Mouse (Mus musculus) heart, embryonic 10.5 days (tissue): ENCODE results near the gene Rasa4. TPM values are rescaled to one million over a fixed set of nuclear protein-coding genes. Genes with fewer than 3 reads are reported as not detected.
"Not testable (repeated sequence)": the region's sequence is repeated elsewhere in the genome, so short reads cannot be mapped to it uniquely, and the experiment has no call there.

Experiments used
- DNase-seq: peaks from one replicate; pipeline ENCODE4 v3.0.0-alpha.2; 2017; ENCODE audit warnings: low spot score
- H3K27ac ChIP-seq: fragments of 300-500 bp; sonication (generic); 2 replicates; pipeline ENCODE4 v1.5.1; 2016; ENCODE audit warnings: mild to moderate bottlenecking
- H3K27me3 ChIP-seq: fragments of 300-500 bp; sonication (generic); 2 replicates; pipeline ENCODE4 v1.6.1; 2016; ENCODE audit warnings: mild to moderate bottlenecking; ENCODE audit not compliant: poor library complexity, insufficient read depth, severe bottlenecking
- H3K36me3 ChIP-seq: fragments of 300-500 bp; sonication (generic); 2 replicates; pipeline ENCODE4 v1.6.1; 2016; ENCODE audit warnings: mild to moderate bottlenecking, moderate library complexity
- H3K4me1 ChIP-seq: fragments of 300-500 bp; sonication (generic); 2 replicates; pipeline ENCODE4 v1.6.1; 2016; ENCODE audit warnings: mild to moderate bottlenecking
- H3K4me3 ChIP-seq: fragments of 300-500 bp; sonication (generic); 2 replicates; pipeline ENCODE4 v1.5.1; 2016; ENCODE audit warnings: mild to moderate bottlenecking, moderate library complexity
- H3K9me3 ChIP-seq: fragments of 300-500 bp; sonication (generic); 2 replicates; pipeline ENCODE4 v1.6.1; 2016; ENCODE audit warnings: mild to moderate bottlenecking, moderate library complexity
- WGBS: fragments of 180-500 bp; shearing (Covaris S2); methylation state at CpG from one replicate; pipeline ENCODE4 v1.1.7; 2016; 5-methylcytosine and 5-hydroxymethylcytosine counted together
- polyA plus RNA-seq: library from polyadenylated mRNA; unstranded; fragments of >200 nt; fragmentation: Nextera tagmentation; extraction: Ambion mirVana; gene quantifications from 2 replicates; pipeline ENCODE4 v1.2.1, GENCODE M21; 2016

The Rasa4 gene
- polyA plus RNA-seq, 1 experiment from 2014 or later: 2.0 TPM

DNA sequence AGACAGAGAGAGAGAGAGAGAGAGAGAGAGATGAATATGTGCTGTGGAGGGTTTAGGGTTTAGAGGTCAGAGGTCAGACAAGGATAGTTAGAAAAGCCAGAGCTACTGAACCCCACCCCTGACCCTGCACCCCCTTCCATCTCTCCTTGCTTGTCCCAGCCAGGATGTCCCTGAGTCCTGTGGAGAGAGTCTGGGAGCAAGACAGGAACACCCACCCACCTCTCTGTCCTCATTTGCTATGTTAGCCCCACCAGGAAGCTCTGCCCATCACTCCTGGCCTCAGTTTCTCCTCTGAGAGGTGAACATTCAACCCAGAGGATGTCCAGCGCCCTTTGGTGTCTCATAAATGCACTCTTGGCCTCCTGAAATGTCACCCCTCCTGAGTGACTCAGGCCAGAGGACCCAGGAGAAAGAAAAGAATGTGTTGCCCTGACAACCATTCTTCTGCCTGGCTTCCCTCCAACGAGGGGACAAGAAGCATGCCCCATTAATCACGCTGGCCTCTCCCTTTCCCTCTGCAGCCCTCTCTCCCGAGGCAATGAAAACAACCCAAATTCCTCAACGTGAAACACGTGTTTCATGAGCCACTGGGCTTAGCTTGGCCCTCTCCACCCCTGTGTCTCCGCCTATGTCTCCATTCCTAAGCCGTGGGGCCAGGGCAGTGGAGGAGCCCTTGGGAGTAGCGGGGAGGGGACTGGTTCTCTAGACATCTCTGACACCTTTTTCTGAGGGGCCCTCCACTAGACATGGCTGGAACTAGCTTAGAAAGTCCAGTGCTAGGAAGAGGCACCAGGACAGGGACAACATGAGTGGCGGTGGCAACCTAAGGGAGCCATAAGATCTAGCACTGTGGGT lies 32.3 kb upstream of the Rasa4 start:
- peak overlapping the region; percentile 74 for H3K27ac ChIP-seq
- no peaks in the 10 kb centered on the region for H3K27me3 ChIP-seq
- H3K36me3 ChIP-seq: no peaks in the 10 kb centered on the region
- peak overlapping the region; percentile 16; the same call in 1 of the 2 replicates for H3K4me3 ChIP-seq
- H3K9me3 ChIP-seq: no peaks in the 10 kb centered on the region
- 13% methylated on average over 10 of the region's 10 CpGs for WGBS
- DNase-seq: peak; percentile 79
- peaks cover 15% of the 10 kb centered on the region for H3K4me1 ChIP-seq

DNA sequence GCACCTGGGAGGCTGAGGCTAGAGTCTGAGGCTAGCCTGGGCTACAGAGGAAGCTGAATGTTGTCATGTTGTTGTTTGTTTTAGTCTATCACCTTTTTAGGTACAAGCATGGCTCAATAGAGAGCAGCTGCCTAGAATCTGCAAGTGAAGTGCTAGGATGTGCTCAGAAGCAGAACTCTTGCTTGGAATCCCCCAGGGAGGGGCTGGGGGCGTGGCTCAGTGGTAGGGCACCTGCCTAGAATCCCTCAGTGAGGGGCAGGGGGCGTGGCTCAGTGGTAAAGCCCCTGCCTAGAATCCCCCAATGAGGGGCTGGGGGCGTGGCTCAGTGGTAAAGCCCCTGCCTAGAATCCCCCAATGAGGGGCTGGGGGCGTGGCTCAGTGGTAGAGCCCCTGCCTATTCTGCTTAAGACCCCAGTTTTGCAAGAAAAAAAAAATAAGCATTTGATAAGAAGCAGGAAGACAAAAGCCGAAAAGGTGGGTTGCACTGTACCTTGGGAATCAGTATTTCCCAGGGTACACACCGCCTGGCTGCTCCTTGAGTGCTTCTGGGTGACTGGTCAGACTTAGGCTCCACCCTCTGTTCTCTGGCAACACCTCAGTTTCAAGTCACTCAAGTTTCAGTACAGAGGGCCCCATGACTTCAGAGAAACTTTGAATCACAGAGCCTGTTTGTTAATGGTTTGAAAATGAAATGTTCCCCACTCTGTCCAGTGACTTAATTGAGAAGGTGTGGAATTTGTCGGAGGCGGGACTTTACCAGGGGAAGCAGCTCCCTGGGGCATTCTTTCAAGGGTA lies 30.7 kb upstream of the Rasa4 start:
- peaks cover 20% of the 10 kb centered on the region for H3K4me1 ChIP-seq
- 74% methylated on average over 8 of the region's 8 CpGs for WGBS

DNA sequence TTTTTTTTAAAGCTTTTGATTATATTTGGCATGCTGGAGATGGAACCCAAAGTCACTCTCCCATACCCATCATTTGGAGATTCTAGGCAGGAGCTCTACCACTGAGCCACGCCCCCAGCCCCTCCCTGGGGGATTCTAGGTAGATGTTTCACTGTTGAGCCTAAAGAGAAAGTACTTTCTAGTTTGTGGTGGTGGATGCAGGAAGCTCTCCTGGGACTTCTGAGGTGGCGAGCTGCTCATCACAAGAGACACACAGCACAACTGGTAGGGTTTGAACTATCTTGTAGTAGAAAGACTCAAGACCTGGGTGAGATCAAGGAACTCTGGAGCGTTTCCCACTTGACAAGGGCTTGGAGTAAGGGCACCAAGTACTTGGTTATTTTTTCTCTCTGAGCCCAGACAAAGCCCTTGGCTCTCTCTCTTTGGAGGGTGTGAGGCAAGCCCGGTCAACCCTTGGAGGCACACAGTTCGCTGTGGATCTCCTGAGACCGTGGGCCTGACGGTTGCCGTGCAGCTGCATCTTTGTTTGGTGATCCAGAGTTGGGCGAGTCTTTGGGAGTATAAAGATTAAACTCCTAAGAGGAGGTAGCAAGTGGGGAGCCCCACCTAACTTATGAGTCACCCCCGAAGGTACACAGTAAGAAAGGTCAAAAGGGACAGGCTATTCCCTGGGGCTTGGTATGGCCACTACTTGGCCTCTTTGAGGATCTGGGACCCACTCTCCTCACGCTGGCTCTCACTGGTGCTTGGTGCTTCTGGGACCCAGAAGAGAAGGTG lies 29.2 kb upstream of the Rasa4 start, which contains the start of gene Upk3bl:
Upk3bl (plus strand) TSS at position 192 of the 777 bp plus-strand sequence.
- Histone ChIP-seq H3K36me3 (no peaks in the 10 kb centered on the region), H3K27me3 (peaks cover 25% of the 10 kb centered on the region), H3K4me1 (peaks cover 20% of the 10 kb centered on the region), H3K4me3 (no peak within 1 kb of the TSS), H3K27ac (no peak within 1 kb of the TSS), H3K9me3 (no peaks in the 10 kb centered on the region)
- no peak for DNase-seq
- 87% methylated on average over 11 of the region's 11 CpGs for WGBS

More for the DNA sequence above, 30.7 kb upstream of the Rasa4 start:
- DNase-seq: no peak
- H3K27me3 ChIP-seq: 0 out of 2 replicates have a peak, but pooled peaks cover 13% of the 10 kb centered on the region
- H3K27ac ChIP-seq: no peak overlapping the region
- H3K36me3 ChIP-seq: no peaks in the 10 kb centered on the region
- H3K4me3 ChIP-seq: no peak overlapping the region
- H3K9me3 ChIP-seq: no peaks in the 10 kb centered on the region

DNA sequence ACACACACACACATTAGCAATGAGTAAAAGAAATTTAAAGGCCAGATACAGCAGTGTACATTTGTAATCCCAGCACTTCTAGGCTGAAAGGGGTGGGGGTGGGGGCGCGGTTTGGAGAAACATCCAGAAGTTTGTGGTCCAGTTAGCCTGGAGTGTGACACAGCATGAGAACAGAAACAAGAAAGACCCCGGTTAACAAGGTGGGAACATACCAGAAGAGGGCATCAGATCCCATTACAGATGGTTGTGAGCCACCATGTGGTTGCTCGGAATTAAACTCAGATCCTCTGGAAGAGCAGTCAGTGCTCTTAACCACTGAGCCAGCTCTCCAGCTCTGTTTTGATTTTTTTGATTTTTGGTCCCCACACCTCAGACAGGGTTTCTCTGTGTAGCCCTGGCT lies 27.7 kb upstream of the Rasa4 start:
- H3K4me3 ChIP-seq: no peak overlapping the region
- H3K9me3 ChIP-seq: no peaks in the 10 kb centered on the region
- 34% methylated on average over 4 of the region's 4 CpGs for WGBS
- no peak overlapping the region for H3K27ac ChIP-seq
- peaks cover 41% of the 10 kb centered on the region for H3K27me3 ChIP-seq
- peaks cover 19% of the 10 kb centered on the region for H3K4me1 ChIP-seq
- DNase-seq: no peak
- H3K36me3 ChIP-seq: no peaks in the 10 kb centered on the region

DNA sequence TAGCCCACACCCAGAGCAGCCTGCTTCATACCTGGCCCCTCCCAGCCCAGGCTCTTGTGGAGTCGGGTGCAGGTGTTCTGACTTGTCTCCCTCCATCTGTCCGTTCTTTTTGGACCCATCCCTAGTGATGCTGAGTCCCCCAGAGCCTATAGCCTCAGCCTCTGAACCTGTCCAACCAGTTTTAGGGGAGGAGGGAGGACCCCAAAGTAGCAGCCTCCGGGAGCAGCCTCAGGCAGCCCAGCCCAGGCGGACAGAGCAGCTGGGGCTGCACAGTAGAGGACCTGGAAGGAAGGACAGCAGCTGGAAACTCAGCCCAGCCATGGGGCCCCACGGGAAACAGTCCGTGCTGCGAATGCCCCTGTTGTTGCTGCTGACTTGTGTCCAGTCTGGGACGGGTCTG lies 26.6 kb upstream of the Rasa4 start:
- H3K27me3 ChIP-seq: peaks cover 50% of the 10 kb centered on the region
- no peak for DNase-seq
- no peaks in the 10 kb centered on the region for H3K36me3 ChIP-seq
- no peak overlapping the region for H3K4me3 ChIP-seq
- H3K27ac ChIP-seq: no peak overlapping the region
- H3K4me1 ChIP-seq: peaks cover 9% of the 10 kb centered on the region
- H3K9me3 ChIP-seq: no peaks in the 10 kb centered on the region
- 28% methylated on average over 8 of the region's 8 CpGs for WGBS

DNA sequence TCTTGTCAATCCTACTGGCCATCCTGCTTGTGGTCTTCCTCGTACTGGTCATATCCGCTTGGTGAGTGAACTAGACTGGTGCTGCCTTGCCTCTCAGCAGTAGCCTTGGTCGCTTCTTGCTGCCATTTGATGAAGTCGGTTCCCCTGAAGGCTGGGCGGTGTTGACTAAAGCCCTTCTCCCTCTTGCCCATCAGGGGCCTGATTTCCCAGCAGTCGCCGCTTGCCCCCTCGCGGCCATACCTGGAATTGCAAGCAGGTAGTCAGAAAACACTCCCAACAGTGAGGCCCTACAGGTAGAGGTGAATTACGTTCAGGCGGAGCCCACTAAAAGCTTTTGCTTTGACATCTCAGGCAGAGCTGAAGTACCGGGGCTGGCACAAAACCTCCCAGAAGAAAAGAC lies 22.1 kb upstream of the Rasa4 start:
- no peaks in the 10 kb centered on the region for H3K36me3 ChIP-seq
- H3K9me3 ChIP-seq: no peaks in the 10 kb centered on the region
- peak; percentile 85 for DNase-seq
- H3K27ac ChIP-seq: no peak overlapping the region
- H3K4me1 ChIP-seq: peaks cover 5% of the 10 kb centered on the region; the same call in 1 of the 2 replicates
- no peak overlapping the region for H3K4me3 ChIP-seq
- WGBS: 11% methylated on average over 12 of the region's 12 CpGs
- H3K27me3 ChIP-seq: peaks cover 55% of the 10 kb centered on the region

DNA sequence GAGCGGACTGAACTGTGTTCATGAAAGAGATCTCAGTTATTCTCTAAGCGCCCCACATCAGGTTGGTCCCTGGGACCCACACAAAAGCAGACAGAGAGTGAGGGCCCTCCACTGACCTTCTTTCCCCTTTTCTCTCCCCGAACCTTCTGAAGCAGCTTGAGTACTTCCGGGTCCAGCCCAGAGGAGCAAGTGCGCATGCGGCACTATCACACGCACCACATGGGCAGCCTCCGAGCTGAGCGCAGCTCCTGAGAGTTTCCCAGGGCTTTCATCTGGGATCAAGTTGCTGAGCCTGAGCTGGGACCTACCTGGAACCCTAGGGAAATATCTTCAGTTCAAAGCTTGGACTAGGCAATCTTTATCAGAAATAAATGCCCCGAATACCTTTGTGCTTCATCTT lies 19.8 kb upstream of the Rasa4 start:
- H3K4me1 ChIP-seq: no peaks in the 10 kb centered on the region
- no peak overlapping the region for H3K27ac ChIP-seq
- no peak overlapping the region for H3K4me3 ChIP-seq
- no peaks in the 10 kb centered on the region for H3K36me3 ChIP-seq
- WGBS: 87% methylated on average over 10 of the region's 10 CpGs
- DNase-seq: no peak
- H3K27me3 ChIP-seq: peaks cover 36% of the 10 kb centered on the region
- H3K9me3 ChIP-seq: no peaks in the 10 kb centered on the region

DNA sequence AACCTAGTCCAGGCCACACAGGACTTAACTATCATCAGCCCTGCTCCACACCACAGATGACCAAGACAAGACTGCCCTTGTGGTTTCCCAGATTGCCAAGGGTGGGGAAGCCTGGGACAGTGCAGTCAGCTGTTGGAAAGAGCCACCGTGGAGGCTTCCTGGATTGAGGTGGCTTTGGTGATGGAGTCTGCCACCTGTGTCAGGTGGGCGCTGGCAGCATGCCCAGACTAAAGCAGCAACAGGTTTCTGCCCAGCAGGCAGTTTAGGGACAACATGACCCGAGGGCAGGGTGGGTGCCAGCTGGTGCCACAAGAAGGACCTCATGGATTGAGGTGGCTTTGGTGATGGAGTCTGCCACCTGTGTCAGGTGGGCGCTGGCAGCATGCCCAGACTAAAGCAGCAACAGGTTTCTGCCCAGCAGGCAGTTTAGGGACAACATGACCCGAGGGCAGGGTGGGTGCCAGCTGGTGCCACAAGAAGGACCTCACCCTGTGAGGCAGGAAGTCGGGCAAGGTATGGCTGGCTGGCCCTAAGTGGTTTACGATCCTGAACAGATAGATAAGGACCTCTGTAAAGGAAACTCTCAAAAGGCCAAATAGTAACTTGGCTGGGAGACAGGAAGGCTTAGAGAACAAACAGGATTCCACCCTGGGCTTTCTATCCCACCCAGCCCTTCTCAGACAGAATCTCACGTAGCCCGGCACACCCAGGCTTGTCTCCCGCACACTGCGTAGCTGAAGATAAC lies 17.1 kb upstream of the Rasa4 start:
- not testable (repeated sequence) for H3K9me3 ChIP-seq, H3K4me1 ChIP-seq, H3K36me3 ChIP-seq, H3K4me3 ChIP-seq, DNase-seq, H3K27ac ChIP-seq
- H3K27me3 ChIP-seq: peaks cover 15% of the 10 kb centered on the region
- WGBS: 67% methylated on average over 11 of the region's 11 CpGs

DNA sequence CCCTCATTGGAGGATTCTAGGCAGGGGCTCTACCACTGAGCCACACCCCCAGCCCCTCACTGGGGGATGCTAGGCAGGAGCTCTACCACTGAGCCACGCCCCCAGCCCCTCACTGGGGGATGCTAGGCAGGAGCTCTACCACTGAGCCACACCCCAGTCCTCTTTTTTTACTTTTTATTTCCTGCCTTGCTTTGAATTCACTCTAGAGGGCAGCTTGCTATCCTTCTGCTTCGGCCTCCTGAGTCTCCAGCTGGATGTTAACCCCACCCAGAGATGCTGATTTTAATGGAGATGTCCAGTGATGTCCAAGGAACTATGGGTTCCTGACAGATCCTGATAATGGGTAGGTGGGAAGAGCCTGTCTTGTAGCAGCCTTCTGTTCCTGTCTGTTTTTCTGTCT lies 14.3 kb upstream of the Rasa4 start:
- H3K27ac ChIP-seq: no peak overlapping the region
- no peak overlapping the region for H3K4me3 ChIP-seq
- H3K4me1 ChIP-seq: no peaks in the 10 kb centered on the region
- DNase-seq: no peak
- H3K27me3 ChIP-seq: peaks cover 11% of the 10 kb centered on the region
- no peaks in the 10 kb centered on the region for H3K9me3 ChIP-seq
- WGBS: 60% methylated on average over 2 of the region's 2 CpGs
- no peaks in the 10 kb centered on the region for H3K36me3 ChIP-seq

DNA sequence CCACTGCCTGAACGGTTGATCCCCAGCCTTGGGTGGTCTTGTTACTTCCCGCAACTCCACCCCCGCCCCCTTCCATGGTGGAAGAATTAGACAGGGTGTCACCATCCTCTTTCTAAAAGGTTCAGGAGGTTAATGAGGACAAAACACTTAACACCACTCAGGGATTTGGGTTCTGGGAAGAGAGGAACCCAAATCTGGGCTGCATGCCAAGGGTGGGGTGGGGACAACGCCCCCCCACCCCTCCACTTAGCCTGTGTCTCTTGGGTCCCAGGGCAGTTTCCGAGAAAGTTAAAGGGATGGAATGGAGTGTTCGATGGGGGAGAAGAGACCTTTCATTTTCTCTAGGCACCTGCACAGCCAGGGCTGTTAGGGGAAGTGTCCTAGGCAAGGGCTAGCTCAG lies 10.7 kb upstream of the Rasa4 start:
- Histone ChIP-seq H3K27me3 (peaks cover 5% of the 10 kb centered on the region; the same call in 1 of the 2 replicates), H3K9me3 (no peaks in the 10 kb centered on the region), H3K4me3 (no peak overlapping the region), H3K4me1 (no peaks in the 10 kb centered on the region), H3K27ac (no peak overlapping the region), H3K36me3 (no peaks in the 10 kb centered on the region)
- WGBS: 62% methylated on average over 6 of the region's 6 CpGs
- no peak for DNase-seq

DNA sequence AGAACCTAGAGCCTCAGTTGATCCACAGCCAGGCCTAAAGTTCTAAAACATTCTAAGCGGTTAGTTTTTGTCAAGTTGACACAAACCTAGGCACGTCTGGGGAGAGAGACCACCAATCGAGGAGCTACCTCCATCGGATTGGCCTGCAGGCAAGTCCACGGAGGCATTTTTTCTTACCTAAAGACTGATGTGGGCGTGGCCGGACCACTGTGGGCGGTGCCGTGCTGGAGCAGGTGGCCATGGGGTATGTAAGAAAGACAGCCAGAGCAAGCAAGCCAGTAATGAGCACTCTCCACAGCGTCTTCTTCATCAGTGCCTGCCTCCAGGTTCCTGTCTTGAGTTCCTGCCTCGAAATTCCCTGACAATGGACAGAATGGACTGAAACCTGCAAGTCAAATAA lies 10.2 kb upstream of the Rasa4 start:
- H3K4me1 ChIP-seq: no peaks in the 10 kb centered on the region
- WGBS: 60% methylated on average over 11 of the region's 11 CpGs

DNA sequence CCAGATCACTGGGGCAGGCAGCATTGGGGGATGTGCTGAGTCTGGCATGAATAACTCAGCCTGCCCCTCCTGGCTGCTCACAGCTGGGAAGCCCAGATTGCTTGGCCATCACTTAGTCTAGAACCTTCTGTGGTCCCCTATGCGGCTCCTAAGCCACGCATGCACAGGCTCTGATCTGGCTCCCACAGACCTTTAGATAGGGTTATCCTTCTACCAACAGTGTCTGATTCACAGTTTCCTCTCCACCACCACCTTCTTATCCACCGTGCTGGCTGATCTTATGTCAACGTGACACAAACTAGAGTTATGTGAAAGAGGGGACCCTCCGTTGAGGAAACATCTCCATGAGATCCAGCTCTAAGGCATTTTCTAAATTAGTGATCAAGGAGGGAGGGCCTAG lies 8.6 kb upstream of the Rasa4 start:
- WGBS: 68% methylated on average over 5 of the region's 5 CpGs
- no peak overlapping the region for H3K4me3 ChIP-seq
- H3K27ac ChIP-seq: no peak overlapping the region
- DNase-seq: no peak
- H3K9me3 ChIP-seq: no peaks in the 10 kb centered on the region
- no peaks in the 10 kb centered on the region for H3K36me3 ChIP-seq
- no peaks in the 10 kb centered on the region for H3K4me1 ChIP-seq
- H3K27me3 ChIP-seq: peaks cover 5% of the 10 kb centered on the region; the same call in 1 of the 2 replicates

More for the DNA sequence above, 10.2 kb upstream of the Rasa4 start:
- H3K36me3 ChIP-seq: no peaks in the 10 kb centered on the region
- H3K9me3 ChIP-seq: no peaks in the 10 kb centered on the region
- no peak for DNase-seq
- peaks cover 5% of the 10 kb centered on the region; the same call in 1 of the 2 replicates for H3K27me3 ChIP-seq
- no peak overlapping the region for H3K27ac ChIP-seq
- H3K4me3 ChIP-seq: no peak overlapping the region
